Mouse (Mus musculus) cerebellum, adult (tissue): ENCODE data around the gene Fam89a.

ENCODE experiments used
- ATAC-seq: cut with Nextera tagmentation; 2 replicates; pipeline ENCODE4 v1.9.2; 2017; ENCODE audit warnings: mild to moderate bottlenecking, moderate library complexity, mixed read lengths; ENCODE audit not compliant: insufficient number of reproducible peaks, low FRiP score, low TSS enrichment

The Fam89a gene

DNA sequence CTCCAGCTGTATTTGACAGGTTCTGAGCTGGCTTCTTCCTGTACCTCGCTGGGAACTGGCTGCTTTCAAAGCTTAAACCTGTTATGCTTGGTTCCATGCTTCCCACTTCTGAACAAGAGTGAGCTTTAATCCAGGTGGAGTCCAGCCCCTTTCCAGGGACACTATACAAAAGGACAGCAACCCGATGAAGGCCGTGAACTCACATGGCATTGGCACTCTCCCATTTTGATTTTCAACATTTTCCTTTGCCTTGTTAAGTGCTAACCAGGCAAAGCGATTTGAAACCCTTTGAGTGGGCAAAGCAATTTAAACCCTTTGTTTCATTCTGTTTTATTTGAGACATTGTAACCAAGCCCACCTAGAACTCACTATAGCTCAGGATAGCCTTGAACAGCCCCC is 3.2 kb upstream of the Fam89a start:
- no peak for ATAC-seq

DNA sequence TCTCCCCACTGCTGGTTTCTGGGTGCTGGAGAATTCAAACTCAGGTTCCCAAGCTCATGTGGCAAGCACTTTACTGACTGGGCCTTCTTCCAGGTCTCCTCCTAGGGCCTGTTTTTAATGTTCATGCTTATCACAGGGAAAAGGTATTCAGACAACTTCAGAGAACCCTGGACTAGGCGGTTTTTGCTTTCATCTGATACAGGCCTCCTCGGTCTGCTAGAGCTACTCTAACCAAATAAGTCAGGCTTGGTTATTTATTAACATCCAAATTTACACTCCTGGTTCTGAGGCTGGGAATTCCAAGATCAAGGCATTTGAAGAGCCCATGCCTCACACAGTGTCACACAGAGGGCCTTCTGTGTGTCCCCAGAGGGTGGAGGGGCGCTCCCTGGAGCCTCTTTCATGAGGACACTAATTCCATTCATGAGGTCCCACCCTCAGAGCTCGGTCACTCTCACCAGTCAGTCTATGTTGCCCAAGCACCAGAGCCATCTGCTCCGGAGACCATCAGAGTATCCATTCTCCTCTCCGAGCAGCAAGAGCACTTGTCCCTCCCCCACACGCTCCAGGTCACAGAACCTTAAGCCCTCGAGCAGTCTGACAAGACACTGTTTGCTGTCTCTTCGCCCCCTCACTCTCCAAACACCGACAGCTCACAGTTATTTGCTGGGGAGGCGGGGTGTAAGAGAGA is 2.6 kb upstream of the Fam89a start:
- ATAC-seq: no peak

DNA sequence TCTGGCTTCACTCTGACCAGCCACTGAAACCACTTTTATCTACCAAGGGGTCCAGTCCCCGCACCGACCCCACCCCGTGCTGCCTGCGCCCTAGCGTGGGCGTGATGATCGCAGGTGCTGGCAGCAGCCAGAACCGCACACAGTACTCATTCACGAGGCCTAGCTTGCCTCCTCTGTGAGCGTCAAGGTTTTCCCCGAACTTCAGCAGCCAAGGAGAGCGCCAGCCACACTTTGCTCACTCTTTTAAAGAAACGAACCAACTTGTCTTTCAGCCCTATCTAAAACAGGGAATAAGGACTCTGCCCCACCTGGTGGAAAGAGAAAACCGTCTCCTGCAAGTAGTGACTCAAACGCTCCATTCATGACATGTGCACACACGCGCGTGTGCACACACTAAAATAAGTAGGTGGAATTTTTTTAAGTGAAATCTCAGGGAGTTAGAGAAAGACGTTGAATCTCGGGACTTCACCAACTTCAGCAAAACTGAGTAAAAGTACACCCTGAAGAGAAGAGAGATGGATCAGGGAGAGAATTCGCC is 762 bp upstream of the Fam89a start:
- no peak for ATAC-seq

DNA sequence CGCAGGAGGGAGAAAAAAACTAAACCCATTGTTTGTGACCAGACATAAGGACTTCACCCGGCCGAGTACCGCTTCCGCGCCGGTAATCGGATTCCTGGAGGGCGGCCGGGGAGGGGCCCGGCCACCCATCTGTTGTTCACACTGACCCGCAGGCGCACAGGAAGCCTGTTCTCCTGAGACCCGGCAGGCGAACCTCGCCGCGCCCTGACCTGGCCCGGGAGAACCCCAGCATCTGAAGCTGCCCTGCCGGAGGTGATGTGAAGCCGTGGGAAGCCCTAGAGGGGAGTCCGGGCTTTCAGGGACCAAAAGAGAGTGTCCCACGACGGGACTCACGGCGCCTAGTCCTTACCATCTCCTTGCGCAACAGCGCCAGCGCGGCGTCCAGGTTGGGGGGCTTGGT is 441 bp downstream of the Fam89a start:
- ATAC-seq: no peak

DNA sequence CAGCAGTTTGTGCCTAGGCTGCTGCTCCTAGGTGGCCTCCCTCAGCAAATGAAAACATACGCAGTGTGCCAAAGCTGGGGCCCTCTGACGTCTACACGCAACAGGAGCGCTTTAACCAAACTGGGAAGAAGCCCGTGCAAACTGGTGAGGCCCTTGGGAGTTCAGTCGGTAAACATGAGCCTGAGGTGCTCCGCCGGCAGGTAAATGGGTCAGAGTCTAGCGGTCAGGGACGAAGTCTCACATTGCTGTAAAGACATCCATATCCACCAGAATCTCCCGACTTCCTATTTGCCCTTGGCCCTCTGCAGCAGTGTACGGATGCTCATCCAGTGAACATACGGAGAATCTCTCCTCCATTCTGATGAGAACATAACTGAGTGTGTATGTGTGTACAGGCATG is 5.0 kb downstream of the Fam89a start:
- ATAC-seq: no peak

DNA sequence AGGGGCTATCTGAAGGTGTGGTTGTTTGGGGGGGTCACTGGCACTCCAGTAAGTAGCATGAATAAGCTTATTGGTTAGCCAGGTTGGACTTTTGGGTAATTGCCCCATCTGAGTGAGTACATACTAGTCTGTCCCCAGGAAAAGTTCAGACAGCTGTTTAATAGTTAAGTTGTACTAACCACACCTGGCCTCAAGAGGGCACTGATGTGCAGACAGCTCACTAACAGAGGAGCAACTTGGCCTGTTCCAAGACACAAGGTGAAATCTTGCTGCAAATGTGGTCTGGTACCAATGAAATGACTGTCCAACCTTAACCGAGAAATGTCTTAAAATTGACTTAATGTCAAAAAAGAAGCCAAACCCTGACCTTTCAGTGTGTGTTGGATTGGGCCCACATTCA is 12.4 kb downstream of the Fam89a start:
- no peak for ATAC-seq

DNA sequence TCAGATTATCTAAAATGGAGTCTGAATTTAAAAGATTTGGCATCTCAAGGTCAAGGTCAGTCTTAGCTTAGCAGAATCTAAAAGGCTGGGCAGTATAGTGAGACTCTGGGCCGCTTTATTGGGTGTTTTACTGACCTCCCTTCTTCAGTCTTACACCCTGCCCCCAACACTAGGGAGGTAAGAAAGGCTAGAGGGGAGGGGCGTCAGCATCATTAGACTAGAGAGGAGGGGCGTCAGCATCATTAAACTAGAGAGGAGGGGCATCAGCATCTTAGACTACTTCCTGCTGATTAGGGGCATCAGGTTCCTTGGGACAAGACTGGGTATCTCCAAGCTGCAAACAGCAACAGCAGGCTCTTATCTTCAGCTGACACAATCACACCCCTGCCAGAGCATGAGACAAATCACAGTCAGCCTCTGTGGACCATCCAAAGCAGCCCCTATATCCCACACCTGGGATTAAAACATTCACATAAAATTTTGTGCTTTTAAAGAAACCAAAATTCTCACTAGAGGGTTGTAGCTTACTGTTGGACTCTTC is 16.2 kb downstream of the Fam89a start:
- ATAC-seq: no peak

DNA sequence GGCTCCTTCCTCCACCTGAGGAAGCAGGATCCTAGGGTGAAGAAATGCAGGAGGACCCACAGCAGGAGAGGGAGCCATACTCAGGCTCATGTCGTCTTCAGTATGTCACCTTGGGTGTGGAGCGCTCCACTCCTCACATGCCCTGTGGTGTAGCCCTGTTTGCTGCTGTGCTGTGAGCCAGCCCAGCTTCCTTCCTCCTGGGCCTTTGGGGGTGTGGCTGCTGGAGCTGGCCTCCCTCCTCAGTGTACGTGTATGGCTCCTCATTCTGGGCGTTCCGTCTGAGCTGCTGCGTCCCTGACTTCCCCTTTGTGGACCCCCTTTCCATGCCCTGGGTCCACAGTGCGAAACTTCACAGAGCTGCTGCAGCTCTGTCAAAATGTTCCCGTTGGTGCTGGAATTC is 18.8 kb downstream of the Fam89a start:
- no peak for ATAC-seq

DNA sequence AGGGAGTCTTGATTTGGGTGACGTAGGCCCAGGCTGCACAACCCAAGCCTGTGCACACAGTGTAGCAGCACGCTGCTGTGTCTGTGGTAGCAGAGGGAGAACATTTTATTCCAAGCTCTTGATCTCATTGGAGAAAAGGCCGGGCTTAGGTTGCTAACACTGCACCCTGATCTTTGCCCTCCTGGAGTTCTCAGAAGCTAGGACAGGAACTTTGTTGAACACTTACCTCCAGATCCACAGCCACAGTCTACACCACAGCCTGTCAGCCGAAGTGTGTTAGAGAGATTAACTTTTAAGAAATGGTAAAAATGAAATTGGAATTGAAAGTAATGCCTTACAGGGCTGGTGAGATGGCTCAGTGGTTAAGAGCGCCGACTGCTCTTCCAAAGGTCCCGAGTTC is 27.3 kb downstream of the Fam89a start:
- no peak for ATAC-seq

DNA sequence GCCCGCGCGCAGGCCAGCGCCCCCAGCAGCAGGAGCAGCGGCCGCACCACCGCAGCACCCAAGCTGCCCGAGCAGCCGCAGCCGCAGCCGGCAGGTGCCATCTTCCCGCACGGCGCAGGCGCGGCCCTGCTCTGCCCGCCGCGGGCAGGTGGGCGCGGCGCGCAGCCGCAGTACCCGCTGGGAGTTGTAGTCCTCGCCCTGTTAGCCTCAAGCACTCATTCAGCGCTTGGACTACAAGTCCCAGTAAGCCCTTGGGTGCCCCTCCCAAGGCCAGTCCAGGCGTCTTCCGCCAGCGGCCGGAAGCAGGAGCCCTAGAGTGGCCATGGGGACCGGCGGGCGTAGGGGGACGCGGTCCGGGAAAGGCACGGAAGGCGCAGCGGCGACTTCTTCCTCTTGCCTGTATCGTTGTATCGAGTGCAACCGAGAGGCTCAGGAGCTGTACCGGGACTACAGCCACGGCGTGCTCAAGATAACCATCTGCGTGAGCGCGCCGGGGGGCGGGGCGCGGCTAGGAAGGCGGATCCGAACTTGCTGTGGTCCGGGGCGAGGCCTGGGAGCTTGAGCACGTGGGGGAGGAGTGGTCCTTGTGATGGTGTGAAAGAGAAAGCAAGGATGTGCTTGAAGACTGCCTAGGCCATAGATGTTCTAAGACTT is 29.6 kb downstream of the Fam89a start, which contains the start of the genes Ttc13 and Arv1:
Gene Ttc13 (minus strand): TSS at position 122 of the 654 bp plus-strand sequence.
Gene Arv1 (plus strand): TSS at position 278 of the 654 bp plus-strand sequence.
- ATAC-seq: peak; percentile 99

DNA sequence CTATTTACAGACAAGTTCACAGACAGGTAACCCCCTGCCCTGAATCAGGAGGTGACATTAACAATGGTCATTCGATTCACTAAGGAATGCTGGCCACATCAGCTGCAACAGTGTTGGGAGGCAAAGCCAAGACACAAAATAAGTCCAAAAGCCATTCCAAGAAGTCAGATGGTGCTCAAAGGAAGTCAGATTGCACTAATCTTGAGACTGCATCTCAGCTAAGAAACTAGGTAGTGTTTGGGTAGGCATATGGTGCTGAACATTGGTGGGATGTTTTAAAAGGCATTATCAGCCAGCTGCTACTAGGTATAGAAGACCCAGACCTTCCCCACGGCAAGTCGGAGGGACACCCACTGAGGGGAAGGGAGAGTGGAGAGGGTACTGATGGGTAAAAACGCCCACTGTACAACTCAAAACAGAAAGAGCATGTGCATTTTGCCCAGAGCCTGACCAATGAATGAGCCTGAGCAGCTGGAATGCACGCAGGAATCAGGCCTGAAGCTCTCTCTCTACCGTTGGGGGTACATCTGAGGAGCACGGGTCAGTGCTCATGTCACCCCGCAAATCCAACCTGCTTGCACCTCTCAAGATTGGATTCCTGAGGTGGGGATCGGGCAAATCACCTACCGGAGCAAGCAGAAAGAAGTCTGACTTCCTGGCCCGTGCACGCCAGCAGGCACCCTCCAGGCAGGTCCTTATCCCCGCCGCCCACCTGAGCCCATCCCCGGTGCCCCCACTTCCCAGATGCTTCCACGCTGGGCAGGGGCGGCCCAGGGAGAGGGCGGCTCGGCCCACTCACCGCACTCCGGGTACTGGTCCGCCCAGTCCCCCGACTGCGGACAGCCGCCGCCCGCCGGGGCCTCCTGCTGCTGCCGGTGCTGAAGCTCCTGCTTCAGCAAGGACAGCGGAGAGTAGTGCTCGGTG is 30.4 kb downstream of the Fam89a start:
- ATAC-seq: no peak

DNA sequence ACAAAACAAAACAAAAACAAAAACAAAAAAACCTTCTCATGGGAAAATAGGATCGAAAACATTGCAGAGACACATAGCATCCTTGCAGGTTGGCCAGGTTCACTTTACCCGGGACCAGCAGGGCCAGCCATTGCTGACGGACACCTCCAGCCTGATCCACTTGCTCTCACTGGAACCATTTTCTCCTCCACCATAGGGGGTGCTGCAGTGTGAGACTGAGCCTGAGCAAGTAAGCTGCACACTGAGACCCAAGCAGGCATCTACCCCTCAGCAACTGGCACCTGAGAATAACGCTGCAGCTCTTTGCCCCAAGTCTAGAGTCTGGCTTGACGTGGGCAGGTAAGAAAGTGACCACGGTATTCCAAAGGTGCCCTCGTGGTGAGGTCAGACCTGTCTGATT is 31.5 kb downstream of the Fam89a start:
- ATAC-seq: no peak

DNA sequence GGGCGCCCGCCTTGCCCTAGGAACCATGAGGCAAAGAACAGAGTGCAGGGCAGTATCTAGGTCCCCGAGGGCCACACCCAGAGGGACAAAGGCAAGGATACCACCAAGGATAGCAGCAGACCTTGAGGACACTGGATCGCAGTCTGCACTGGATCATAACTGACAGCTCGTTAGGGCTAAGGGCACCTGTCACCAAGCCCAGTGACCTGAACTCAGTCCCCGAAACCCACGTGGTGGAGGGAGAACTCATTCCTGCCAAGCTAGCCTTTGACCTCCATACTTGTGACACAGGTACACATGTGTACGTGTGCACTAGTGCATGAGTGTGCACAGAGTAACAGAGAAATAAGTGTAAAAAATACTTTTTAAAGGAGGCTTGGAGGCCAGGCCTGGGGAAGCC is 35.9 kb downstream of the Fam89a start:
- ATAC-seq: no peak

DNA sequence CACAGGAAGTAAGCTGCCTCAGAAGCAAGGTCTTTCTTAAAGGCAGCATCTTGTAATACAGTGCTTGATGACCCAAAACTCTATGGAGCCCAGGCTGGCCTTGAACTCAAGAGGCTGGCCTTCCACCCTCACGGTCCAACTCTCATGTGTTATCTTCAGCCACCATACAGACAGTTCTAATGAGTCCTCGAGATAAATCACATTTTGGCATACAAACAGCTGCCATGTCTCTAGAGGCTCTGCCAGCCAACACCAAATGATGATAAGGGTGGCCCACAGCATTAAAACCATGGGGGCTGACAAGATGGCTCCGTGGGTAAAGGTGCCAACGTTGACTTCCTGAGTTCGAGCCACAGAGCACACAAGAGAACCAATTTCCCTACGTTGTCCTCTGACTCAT is 38.4 kb downstream of the Fam89a start:
- no peak for ATAC-seq

DNA sequence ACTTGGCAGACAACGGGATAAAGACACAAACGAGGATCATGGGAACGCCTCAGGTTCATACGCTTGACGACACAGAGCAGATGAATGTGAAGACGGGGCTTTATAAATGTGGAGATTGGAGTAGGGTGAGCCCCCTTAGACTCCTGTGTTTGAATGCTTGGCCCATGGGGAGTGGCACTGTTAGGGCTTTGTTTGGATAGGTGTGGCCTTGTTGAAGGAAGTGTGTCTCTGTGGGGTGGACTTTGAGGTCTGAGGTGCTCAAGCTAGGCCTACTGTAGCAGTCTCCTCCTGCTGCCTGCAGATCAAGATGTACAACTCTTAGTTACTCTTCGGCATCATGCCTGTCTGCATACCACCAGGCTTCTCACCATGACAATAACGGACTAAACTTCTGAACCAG is 45.8 kb downstream of the Fam89a start:
- ATAC-seq: no peak

DNA sequence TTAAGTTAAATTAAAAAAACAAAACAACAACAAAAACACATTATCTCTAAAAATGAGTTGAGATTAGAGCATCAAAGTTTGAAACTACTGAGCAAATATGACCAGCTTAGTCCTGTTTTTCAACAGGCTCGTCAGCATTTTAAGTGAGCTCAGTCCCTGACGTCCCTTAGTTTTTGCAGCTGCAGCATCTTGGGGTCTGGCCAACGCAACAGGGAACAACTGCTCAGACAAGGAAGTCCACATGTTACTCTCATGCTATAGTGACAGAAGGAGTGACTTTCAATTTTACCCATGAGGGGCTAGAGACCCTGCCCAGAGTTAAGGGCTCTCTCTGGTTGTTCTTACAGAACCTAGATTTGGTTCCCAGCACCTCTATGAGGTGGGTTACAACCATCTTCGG is 47.3 kb downstream of the Fam89a start:
- ATAC-seq: no peak

DNA sequence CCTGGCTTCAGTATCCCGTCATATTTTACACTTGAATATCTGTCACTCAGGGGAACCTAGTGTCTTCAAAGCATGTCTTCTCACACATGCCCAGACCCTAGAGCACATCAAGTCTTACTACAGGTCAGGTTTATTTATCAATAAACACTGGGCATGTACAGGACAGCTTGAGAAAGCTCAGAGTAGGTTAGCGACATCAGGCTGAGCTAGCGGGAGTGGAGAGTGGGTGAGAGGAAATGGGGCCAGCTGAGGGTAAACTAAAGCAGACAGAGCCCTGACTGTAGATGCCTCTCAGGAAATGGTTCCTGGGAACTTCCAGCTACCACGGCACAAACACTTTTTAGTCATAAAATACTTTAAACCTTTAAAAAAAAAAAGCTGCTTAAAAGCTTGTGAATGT is 48.1 kb downstream of the Fam89a start:
- ATAC-seq: no peak

DNA sequence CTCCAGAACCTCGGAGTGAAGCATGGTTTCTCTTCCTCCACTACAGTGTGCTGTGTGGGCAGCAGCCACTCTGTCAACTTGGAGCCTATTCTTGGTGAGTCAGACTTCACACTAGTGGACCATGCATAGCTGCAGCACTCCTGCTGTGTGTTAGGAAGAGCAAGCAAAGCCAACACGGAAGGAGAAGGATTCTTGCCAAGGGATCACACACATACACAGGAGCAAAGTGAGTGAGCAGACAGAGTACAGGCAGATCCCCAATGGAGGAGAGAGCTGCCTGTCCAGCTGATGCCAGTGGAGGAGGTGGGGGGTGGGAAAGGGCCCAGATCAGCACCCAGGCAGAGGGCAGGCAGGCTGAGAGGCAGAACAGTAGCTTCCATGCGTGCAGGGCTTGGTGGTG is 49.4 kb downstream of the Fam89a start:
- peak; percentile 60 for ATAC-seq

DNA sequence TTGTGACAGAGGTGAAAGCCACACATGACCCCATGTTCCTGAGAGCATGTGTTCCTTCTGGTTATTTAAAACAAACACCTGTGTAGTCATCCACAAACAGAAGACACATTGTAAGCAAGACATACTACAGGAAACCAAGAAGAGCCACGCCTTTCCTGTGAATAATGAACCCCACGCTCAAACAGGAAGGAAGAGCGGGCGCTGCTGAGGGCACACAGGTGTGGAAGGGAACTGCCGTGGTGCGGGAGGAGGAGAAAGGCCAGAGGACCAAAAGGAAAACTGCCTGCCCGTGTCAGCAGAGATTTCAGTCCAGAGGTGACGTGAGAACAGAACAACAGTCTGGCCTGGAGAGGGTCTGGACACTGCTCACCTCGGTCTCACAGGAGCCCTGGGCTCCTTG is 50.6 kb downstream of the Fam89a start:
- no peak for ATAC-seq

DNA sequence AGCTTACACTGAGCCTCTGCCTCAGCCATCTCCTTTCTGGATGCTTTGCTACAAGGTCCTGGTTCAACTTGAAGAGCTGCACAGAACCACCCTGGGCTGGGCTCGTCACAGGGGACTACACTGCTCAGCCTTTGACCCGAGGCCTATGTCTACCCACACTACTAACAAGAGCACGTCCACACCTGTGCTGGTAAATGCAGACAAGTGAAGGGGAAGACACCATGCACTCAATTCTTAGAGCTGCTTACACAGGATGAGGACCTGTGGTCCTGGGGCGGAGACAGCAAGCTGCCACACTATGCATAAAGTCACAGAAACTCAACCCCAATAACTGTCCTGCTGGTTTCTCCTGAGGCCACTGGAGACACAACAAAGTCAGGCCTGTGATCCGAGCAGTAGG is 51.4 kb downstream of the Fam89a start:
- no peak for ATAC-seq
